In genomic region chr12:112723445-112723844, GRCm38 (mm10) we compare ENCODE assay signal across 8 mouse cellular contexts. TPM values are rescaled to one million over a fixed set of nuclear protein-coding genes. Genes with fewer than 3 reads are reported as not detected.
DNase-seq lines count a peak whose midpoint lies in the region; ATAC-seq lines count a peak whose summit lies in the region.

No protein-coding gene starts in this region.

- no peaks in the 10 kb centered on the region for H3K36me3 ChIP-seq in neural tube, embryonic 11.5 days (ENCODE audit: control insufficient read depth, insufficient read depth, low read length)
- no peaks in the 10 kb centered on the region for H3K36me3 ChIP-seq in liver, embryonic 15.5 days (replicated peaks)

- peak overlapping the region; percentile 100 for H3K4me2 ChIP-seq in neural tube, embryonic 11.5 days (ENCODE audit: low read depth)
- H3K4me2 ChIP-seq in liver, embryonic 15.5 days = peak overlapping the region; percentile 75

- peak overlapping the region; percentile 81 for H3K4me3 ChIP-seq in neural tube, embryonic 11.5 days (ENCODE audit: low read depth, low read length)
- 0 out of 2 replicates have a peak overlapping the region, but pooled peaks have one; percentile 61 for H3K4me3 ChIP-seq in liver, embryonic 15.5 days (replicated peaks)

- no peak overlapping the region for H3K9ac ChIP-seq in neural tube, embryonic 11.5 days (ENCODE audit: low read length)
- no peak overlapping the region for H3K9ac ChIP-seq in liver, embryonic 15.5 days

- peaks cover 23% of the 10 kb centered on the region for H3K27me3 ChIP-seq in neural tube, embryonic 11.5 days (ENCODE audit: control insufficient read depth, insufficient read depth, low read length)
- peaks cover 50% of the 10 kb centered on the region for H3K27me3 ChIP-seq in liver, embryonic 15.5 days

- no peak overlapping the region for H3K27ac ChIP-seq in neural tube, embryonic 11.5 days (ENCODE audit: low read depth, low read length)
- H3K27ac ChIP-seq in liver, embryonic 15.5 days (replicated peaks) = no peak overlapping the region

- H3K4me1 ChIP-seq in neural tube, embryonic 11.5 days (ENCODE audit: control insufficient read depth, insufficient read depth, low read length) = peaks cover 11% of the 10 kb centered on the region; the same call in 1 of the 2 replicates
- H3K4me1 ChIP-seq in liver, embryonic 15.5 days (replicated peaks) = peaks cover 20% of the 10 kb centered on the region

- peak; percentile 28 for DNase-seq in cerebellum, adult 8-10 months
- no peak for DNase-seq in cerebellum, postnatal 36 days
- DNase-seq in neural tube, embryonic 11.5 days (ENCODE audit: low spot score) = no peak
- no peak for DNase-seq in neural tube, embryonic 10.5 days (ENCODE audit: extremely low spot score, low spot score)
- DNase-seq in Muller cell, postnatal 12 days (ENCODE audit: inconsistent ontology term) = no peak
- no peak for DNase-seq in spleen, adult 18-20 months
- no peak for DNase-seq in urinary bladder, postnatal 4 days (ENCODE audit: low spot score in 2 of 2)

- ATAC-seq in neural tube, embryonic 11.5 days (ENCODE audit: insufficient read depth, low FRiP score, low TSS enrichment) = no peak
- no peak for ATAC-seq in liver, embryonic 15.5 days (ENCODE audit: insufficient read depth)

- no peaks in the 10 kb centered on the region for H3K9me3 ChIP-seq in neural tube, embryonic 11.5 days (ENCODE audit: control insufficient read depth, low read length)
- no peaks in the 10 kb centered on the region for H3K9me3 ChIP-seq in liver, embryonic 15.5 days (replicated peaks)

- 86% methylated on average over 6 of the region's 6 CpGs for WGBS in neural tube, embryonic 11.5 days
- 72% methylated on average over 6 of the region's 6 CpGs for WGBS in liver, embryonic 15.5 days (ENCODE audit: insufficient replicate concordance)

RNA-seq across cellular contexts. Expression of gene Cep170b, which starts 3.2 kb away (rescaled TPM):
- 10.2 and 10.7 TPM in 2 replicates for polyA plus RNA-seq in neural tube, embryonic 11.5 days (2014; fragmentation: Nextera tagmentation; extraction: Ambion mirVana)
- 3.9 and 5.2 TPM in 2 replicates for polyA plus RNA-seq in liver, embryonic 15.5 days (2015; fragmentation: Nextera tagmentation; extraction: Ambion mirVana)

RNA-seq across cellular contexts. Expression of gene Pld4, which starts 37.0 kb away (rescaled TPM):
- polyA plus RNA-seq in neural tube, embryonic 11.5 days (2014; fragmentation: Nextera tagmentation; extraction: Ambion mirVana) = 3.8 and 4.9 TPM in 2 replicates
- 22.4 and 23.3 TPM in 2 replicates for polyA plus RNA-seq in liver, embryonic 15.5 days (2015; fragmentation: Nextera tagmentation; extraction: Ambion mirVana)

RNA-seq across cellular contexts. Expression of gene Zbtb42, which starts 44.8 kb away (rescaled TPM):
- 4.4 and 6.7 TPM in 2 replicates for polyA plus RNA-seq in neural tube, embryonic 11.5 days (2014; fragmentation: Nextera tagmentation; extraction: Ambion mirVana)
- polyA plus RNA-seq in liver, embryonic 15.5 days (2015; fragmentation: Nextera tagmentation; extraction: Ambion mirVana) = 1.0 and 1.2 TPM in 2 replicates

RNA-seq across cellular contexts. Expression of gene Akt1, which starts 48.8 kb away (rescaled TPM):
- polyA plus RNA-seq in neural tube, embryonic 11.5 days (2014; fragmentation: Nextera tagmentation; extraction: Ambion mirVana) = 124 and 126 TPM in 2 replicates
- polyA plus RNA-seq in liver, embryonic 15.5 days (2015; fragmentation: Nextera tagmentation; extraction: Ambion mirVana) = 28.4 and 36.9 TPM in 2 replicates
